Mouse (Mus musculus) small intestine, adult 2 months (tissue): Measurements from ENCODE around the gene Chst3.

Experiments
- CTCF ChIP-seq: fragments of 200-500 bp; IDR thresholded peaks from 2 replicates; pipeline ENCODE4 v1.5.1; 2012; ENCODE audit warnings: low read depth, mild to moderate bottlenecking, control low read depth, inconsistent platforms, low read length, moderate library complexity, mixed read lengths; ENCODE audit not compliant: insufficient replicate concordance, insufficient read length; ENCODE audit errors: extremely low read depth
- POLR2A ChIP-seq: fragments of 200-500 bp; IDR thresholded peaks from 2 replicates; pipeline ENCODE4 v1.6.1; 2012; ENCODE audit warnings: low read depth, mild to moderate bottlenecking, control low read depth, inconsistent platforms, low read length, moderate library complexity

DNA sequence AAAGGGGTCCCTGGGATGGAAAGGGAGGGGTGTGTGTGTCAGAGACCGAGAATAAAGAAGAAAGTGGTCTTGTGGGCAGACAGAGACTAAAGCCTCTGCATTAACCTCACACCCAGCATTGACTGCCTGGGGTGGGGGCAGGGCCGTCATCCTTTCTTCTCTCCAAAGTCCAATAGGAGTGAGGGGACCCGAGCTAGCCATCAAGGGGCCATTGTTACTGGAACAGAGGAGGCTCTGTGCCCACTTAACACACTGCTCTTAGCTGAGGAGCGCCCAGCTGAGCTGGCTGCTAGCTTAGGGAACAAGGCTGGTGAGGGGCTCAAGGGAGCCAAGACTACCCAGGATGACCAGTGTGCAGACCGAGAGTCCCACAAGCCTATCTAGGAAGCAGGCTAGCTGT, 16.3 kb downstream of the Chst3 start:
- no peak for TF ChIP-seq CTCF
- no peak for TF ChIP-seq POLR2A
